Mouse (Mus musculus) cerebellum, adult 2 months (tissue): Measurements from ENCODE around the gene Anxa8. TPM values are rescaled to one million over a fixed set of nuclear protein-coding genes. Genes with fewer than 3 reads are reported as not detected.

Source experiments
- DNase-seq, 2 experiments: peaks; one replicate each; pipeline ENCODE4 v3.0.0; 2021
- H3K27ac ChIP-seq: fragments of 200-500 bp; 2 replicates; pipeline ENCODE4 v1.5.1; 2012; ENCODE audit warnings: low read length, control low read depth, inconsistent platforms; ENCODE audit not compliant: insufficient read depth
- H3K27me3 ChIP-seq: fragments of 200-500 bp; 2 replicates; pipeline ENCODE4 v1.6.1; 2012; ENCODE audit warnings: inconsistent platforms, mild to moderate bottlenecking, low read length, moderate library complexity; ENCODE audit not compliant: control insufficient read depth, insufficient read depth
- H3K4me1 ChIP-seq: fragments of 200-500 bp; 2 replicates; pipeline ENCODE4 v1.6.1; 2011; ENCODE audit warnings: low read length; ENCODE audit not compliant: control insufficient read depth, insufficient read depth
- H3K4me3 ChIP-seq: fragments of 200-500 bp; replicated peaks from 2 replicates; pipeline ENCODE3; 2011; ENCODE audit warnings: mild to moderate bottlenecking, low read depth, low read length, control low read depth; ENCODE audit not compliant: insufficient read depth
- CTCF ChIP-seq: fragments of 200-500 bp; IDR thresholded peaks from 2 replicates; pipeline ENCODE4 v1.5.1; 2011; ENCODE audit warnings: low read depth, mild to moderate bottlenecking, control low read depth, low read length, moderate library complexity, borderline replicate concordance; ENCODE audit not compliant: insufficient read depth
- POLR2A ChIP-seq: fragments of 200-500 bp; IDR thresholded peaks from 2 replicates; pipeline ENCODE4 v1.6.1; 2011; ENCODE audit warnings: low read length, control low read depth, borderline replicate concordance; ENCODE audit not compliant: insufficient read depth
- WGBS: fragments of 180-500 bp; shearing (Covaris S2); methylation state at CpG from one replicate; pipeline ENCODE4 v1.1.7; 2018; 5-methylcytosine and 5-hydroxymethylcytosine counted together
- polyA plus RNA-seq: library from polyadenylated mRNA; depleted of rRNA; stranded (reverse); fragments of >200 nt; gene quantifications from 2 replicates; pipeline ENCODE4 v1.2.3, GENCODE M21; 2012

Gene Anxa8
- polyA plus RNA-seq, 1 experiment: 0.18 TPM

DNA sequence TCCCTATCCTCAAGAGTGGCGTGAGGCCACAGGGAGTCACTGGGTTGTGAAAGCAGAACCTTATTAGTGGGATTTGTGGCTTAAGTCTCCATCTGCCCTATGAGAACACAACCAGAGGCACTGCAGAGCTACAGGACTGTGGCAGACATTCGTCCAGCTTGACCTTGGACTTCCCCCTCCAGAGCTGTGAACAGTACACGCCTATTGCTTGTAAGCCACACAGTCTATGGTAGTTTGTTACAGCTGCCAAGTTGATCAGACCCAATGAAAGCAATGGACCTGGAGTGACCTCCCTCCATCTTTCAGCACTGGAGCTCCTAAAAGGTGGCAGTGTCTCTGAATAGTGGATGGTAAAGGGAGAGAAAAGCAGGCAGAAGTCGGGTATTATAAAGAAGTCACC lies 7.5 kb upstream of the Anxa8 start:
- H3K4me3 ChIP-seq: no peak overlapping the region
- no peaks in the 10 kb centered on the region for H3K27me3 ChIP-seq
- no peak overlapping the region for H3K27ac ChIP-seq
- WGBS: 87% methylated on average over 4 of the region's 4 CpGs
- TF ChIP-seq POLR2A (no peak), CTCF (no peak)
- DNase-seq: no peak
- H3K4me1 ChIP-seq: no peaks in the 10 kb centered on the region

DNA sequence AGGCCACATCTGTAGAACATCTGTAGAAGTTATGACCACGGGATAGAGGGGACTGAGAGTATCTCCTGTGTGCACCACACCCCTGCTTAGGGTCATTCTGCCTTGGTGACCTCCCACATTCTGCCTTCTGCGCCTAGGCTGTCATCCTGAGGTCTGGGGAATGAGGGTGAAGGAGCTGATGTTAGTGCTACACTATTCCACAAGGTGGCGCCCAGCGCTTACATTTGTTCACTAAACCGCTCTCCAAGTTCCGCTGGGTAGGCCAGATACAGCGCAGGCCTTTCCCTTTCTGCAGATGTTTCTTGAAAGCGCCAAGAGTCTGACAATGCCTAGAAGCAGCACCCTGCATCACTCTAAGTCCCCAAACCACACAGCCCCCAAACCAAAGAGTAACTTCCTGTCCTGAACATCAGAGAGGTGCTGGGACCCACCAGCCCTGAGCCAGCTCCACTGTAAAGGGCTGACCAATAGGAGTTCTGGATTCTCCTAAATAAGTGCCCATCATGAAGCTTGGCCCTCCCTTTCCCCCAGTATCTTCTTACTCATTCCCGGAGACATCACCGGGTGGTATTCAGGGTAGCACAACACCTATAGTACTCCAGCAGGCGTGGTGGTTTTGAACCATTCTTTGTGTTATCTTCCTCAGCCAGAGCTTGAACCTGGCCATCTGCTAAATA lies 5.3 kb upstream of the Anxa8 start:
- no peak overlapping the region for H3K4me3 ChIP-seq
- H3K27me3 ChIP-seq: no peaks in the 10 kb centered on the region
- peak; percentile 53 to 69 for DNase-seq
- no peaks in the 10 kb centered on the region for H3K4me1 ChIP-seq
- no peak overlapping the region for H3K27ac ChIP-seq
- TF ChIP-seq CTCF (peak; percentile 91), POLR2A (no peak)
- WGBS: 17% methylated on average over 11 of the region's 11 CpGs

DNA sequence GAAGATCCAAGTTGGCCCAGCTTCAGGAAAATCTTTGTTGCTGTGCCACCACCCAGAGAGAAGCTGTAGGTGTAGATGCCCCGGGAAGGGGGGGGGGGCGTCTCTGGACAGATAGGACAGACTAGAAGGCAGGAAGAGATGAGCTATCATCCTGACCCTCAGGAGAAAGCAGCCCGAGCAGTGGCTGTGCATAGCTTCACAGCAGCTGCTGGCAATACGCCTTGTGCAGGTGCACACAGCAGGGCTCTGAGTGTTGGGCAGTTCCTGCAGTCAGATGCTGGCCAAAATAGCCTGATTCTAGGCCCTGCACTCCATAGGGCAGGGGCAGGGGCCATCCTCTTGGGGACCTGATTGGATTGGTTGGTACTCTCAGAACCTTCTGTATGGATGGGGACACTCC lies 1.0 kb downstream of the Anxa8 start:
- peaks cover 13% of the 10 kb centered on the region for H3K4me1 ChIP-seq
- TF ChIP-seq CTCF (no peak), POLR2A (no peak)
- H3K27me3 ChIP-seq: no peaks in the 10 kb centered on the region
- no peak overlapping the region for H3K27ac ChIP-seq
- DNase-seq: peak in 1 of 2 experiments; percentile 32
- no peak overlapping the region for H3K4me3 ChIP-seq
- 18% methylated on average over 4 of the region's 4 CpGs for WGBS

DNA sequence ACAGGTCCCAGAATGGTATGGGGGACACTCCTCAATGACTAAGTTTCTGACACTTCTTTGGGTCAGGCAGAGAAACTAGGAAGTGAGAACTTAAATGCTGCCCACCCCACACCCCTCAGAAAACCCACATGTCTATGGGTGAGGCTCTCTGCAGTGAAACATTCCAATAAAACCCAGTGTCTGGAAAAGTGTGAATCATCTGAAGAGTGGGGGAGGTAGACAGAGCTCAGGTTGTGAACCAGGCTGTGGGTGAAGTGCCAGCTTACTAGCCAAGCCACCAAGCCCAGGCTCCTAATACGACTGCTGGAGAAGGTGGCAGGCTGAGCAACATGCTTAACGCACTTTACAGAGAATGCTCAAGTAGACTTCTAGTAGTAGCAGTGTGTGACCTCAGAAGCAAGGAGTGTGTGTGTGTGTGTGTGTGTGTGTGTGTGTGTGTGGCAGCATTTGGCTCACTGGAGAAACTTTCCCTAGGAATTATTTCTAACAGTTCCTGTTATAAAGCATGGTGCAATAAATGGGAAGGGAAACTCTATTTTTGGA lies 2.1 kb downstream of the Anxa8 start:
- Histone ChIP-seq H3K27ac (no peak overlapping the region), H3K4me1 (peaks cover 13% of the 10 kb centered on the region), H3K4me3 (no peak overlapping the region), H3K27me3 (no peaks in the 10 kb centered on the region)
- 98% methylated on average over 2 of the region's 2 CpGs for WGBS
- DNase-seq: no peak
- TF ChIP-seq POLR2A: no peak
- TF ChIP-seq CTCF: no peak

DNA sequence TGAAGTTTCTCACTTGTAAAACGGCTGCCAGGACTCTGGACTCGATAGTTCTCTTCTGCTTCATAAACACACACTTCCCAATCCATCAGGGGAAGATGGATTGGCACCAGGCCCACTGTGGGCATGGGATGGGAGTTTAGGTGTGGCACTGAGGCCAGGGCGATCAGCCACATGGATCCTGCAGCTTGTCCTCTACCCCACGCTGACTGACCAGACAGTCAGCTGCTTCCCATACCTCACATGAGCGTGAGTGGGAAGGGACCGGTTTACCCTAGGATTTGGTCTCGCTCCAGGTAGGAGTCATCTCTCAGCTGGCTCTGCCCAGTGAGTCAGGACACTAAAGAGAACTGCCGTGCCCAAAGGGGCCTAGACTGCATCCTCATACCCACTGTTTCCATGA lies 4.0 kb downstream of the Anxa8 start:
- no peaks in the 10 kb centered on the region for H3K27me3 ChIP-seq
- 27% methylated on average over 8 of the region's 8 CpGs for WGBS
- no peak for DNase-seq
- TF ChIP-seq POLR2A (no peak), CTCF (no peak)
- no peak overlapping the region for H3K4me3 ChIP-seq
- H3K27ac ChIP-seq: no peak overlapping the region
- H3K4me1 ChIP-seq: peaks cover 13% of the 10 kb centered on the region

DNA sequence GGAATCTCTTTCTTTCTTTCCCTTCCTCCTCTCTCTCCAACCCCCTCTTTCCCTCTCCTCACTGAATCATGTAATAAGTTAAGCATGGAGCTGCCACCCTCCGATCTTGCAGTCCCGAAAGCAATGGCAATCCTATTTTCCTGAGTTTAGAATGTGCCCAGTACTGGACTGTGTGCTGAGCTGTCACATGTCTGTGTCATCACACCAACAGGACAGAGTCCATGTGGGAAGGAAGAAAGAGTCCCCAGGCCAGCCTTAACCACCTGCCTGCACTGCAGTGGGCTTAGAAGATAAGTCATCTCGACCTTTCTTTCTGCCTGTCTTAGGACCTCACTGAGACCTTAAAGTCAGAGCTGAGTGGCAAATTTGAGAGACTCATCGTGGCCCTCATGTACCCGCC lies 5.7 kb downstream of the Anxa8 start:
- no peaks in the 10 kb centered on the region for H3K27me3 ChIP-seq
- TF ChIP-seq POLR2A (no peak), CTCF (no peak)
- H3K27ac ChIP-seq: no peak overlapping the region
- WGBS: 94% methylated on average over 5 of the region's 5 CpGs
- H3K4me1 ChIP-seq: peaks cover 12% of the 10 kb centered on the region
- no peak for DNase-seq
- H3K4me3 ChIP-seq: no peak overlapping the region

DNA sequence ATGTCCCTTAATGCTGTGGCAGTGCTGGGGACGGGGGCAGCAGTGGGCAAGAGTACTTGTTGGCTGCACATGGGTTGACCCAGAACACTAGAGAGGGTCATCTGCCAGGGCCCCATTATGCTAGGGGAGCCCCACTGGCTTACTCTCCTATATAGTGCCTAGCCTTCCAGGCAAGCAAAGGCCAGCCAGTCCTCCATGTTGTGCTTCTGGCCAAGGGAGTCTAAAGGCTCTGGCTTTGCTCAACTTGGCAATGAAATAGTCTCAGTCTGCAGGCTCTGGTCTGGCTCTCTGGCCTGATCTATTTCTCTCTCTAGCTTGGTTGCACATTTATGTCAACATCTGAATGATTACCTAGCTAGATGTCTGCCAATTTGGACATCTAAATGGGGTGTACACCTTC lies 7.1 kb downstream of the Anxa8 start:
- H3K4me1 ChIP-seq: peaks cover 8% of the 10 kb centered on the region
- 60% methylated on average over 1 of the region's 1 CpGs for WGBS
- H3K27me3 ChIP-seq: no peaks in the 10 kb centered on the region
- no peak overlapping the region for H3K4me3 ChIP-seq
- TF ChIP-seq POLR2A: no peak
- TF ChIP-seq CTCF: no peak
- no peak overlapping the region for H3K27ac ChIP-seq
- no peak for DNase-seq

DNA sequence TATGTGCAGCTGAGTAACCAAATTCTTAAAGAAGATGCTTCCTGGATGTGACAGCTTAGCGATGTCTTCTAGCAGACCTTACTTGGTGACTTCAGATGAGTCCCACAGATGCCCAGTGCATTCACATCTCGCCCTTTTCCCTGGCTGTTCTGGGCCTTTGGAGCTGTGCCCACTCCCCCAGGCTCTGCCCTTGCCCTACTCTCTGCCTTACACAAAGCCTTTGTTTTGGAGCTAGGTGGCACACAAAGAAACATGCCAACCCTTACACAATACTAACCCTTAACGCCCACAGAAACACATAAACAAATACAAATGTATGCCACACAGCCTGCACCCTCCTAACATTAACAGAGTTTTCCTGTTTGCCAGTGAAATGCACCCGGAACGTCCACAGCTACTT lies 10.4 kb downstream of the Anxa8 start:
- WGBS: 65% methylated on average over 5 of the region's 5 CpGs
- no peak overlapping the region for H3K4me3 ChIP-seq

More for the DNA sequence above, 10.4 kb downstream of the Anxa8 start:
- Histone ChIP-seq H3K27me3 (no peaks in the 10 kb centered on the region), H3K4me1 (no peaks in the 10 kb centered on the region), H3K27ac (no peak overlapping the region)
- no peak for DNase-seq
- TF ChIP-seq CTCF: no peak
- TF ChIP-seq POLR2A: no peak
